Mouse (Mus musculus): ENCODE measurements at regions not wholly inside any gene's neighbourhood (a gene's known extent, or its start where the extent isn't known, plus 50 kb on each side); places are given as distances from the start of the nearest gene placed in this dataset.

GRCm38 (mm10) chr9:30519231-30519630, 92.3 kb downstream of the Snx19 start:
- DNase-seq: no peak

Measured in cerebellum, adult 9-10 months (tissue).